Comparison of ENCODE assay signal across 20 mouse cellular contexts in genomic region chr4:46884132-46884531, GRCm38 (mm10).
DNase-seq lines count a peak whose midpoint lies in the region; ATAC-seq and TF ChIP-seq lines count a peak whose summit lies in the region.
"Had no signal": no experiment of that assay in that cellular context is flagged by ENCODE, and none has a peak within 500 bp of the region (broad histone marks: within the 10 kb centered on the region; RNA-seq: fewer than 3 reads in every experiment).

No protein-coding gene starts in this region.

- no peak for ATAC-seq in midbrain, embryonic 14.5 days (ENCODE audit: low FRiP score, low TSS enrichment)
- ATAC-seq in midbrain, postnatal 0 days (ENCODE audit: low FRiP score), result peak; percentile 21; the same call in 1 of the 2 replicates
- ATAC-seq: forebrain, embryonic 15.5 days had no signal

- no peak for TF ChIP-seq POLR2A in heart, adult 2 months (IDR thresholded peaks at IDR 0.05; ENCODE audit: insufficient read depth, low read depth, low read length)

- WGBS in heart, adult 2 months, result 62% methylated on average over 7 of the region's 7 CpGs
- WGBS in midbrain, embryonic 14.5 days, result 41% methylated on average over 7 of the region's 7 CpGs
- 82% methylated on average over 7 of the region's 7 CpGs for WGBS in midbrain, embryonic 10.5 days
- WGBS in midbrain, postnatal 0 days, result 43% methylated on average over 7 of the region's 7 CpGs

- no peak overlapping the region for H3K9ac ChIP-seq in heart, adult 2 months (ENCODE audit: low read depth, low read length)
- no peak overlapping the region for H3K9ac ChIP-seq in midbrain, embryonic 14.5 days (replicated peaks; ENCODE audit: low read length)
- H3K9ac ChIP-seq in midbrain, postnatal 0 days (replicated peaks; ENCODE audit: low read length, poor library complexity, severe bottlenecking), result no peak overlapping the region
- H3K9ac ChIP-seq: forebrain, embryonic 15.5 days; heart, embryonic 15.5 days; kidney, embryonic 15.5 days; neural tube, embryonic 12.5 days had no signal

- H3K36me3 ChIP-seq in heart, adult 2 months (ENCODE audit: control insufficient read depth, insufficient read depth, low read length), result no peaks in the 10 kb centered on the region
- no peaks in the 10 kb centered on the region for H3K36me3 ChIP-seq in midbrain, embryonic 14.5 days (ENCODE audit: control insufficient read depth, insufficient read depth, low read length)
- no peaks in the 10 kb centered on the region for H3K36me3 ChIP-seq in midbrain, embryonic 10.5 days
- no peaks in the 10 kb centered on the region for H3K36me3 ChIP-seq in midbrain, postnatal 0 days (ENCODE audit: insufficient read depth, low read length)
- H3K36me3 ChIP-seq: forebrain, embryonic 15.5 days; heart, embryonic 15.5 days; kidney, embryonic 15.5 days; limb, embryonic 10.5 days; neural tube, embryonic 12.5 days had no signal

- no peak overlapping the region for H3K27ac ChIP-seq in heart, adult 2 months
- H3K27ac ChIP-seq in midbrain, embryonic 14.5 days (replicated peaks; ENCODE audit: low read depth, low read length), result peak overlapping the region; percentile 6; the same call in 1 of the 2 replicates
- no peak overlapping the region for H3K27ac ChIP-seq in midbrain, embryonic 10.5 days (replicated peaks)
- peak overlapping the region; percentile 38 for H3K27ac ChIP-seq in midbrain, postnatal 0 days (ENCODE audit: low read depth, low read length)
- H3K27ac ChIP-seq: forebrain, embryonic 15.5 days; heart, embryonic 15.5 days; kidney, embryonic 15.5 days; limb, embryonic 10.5 days; macrophage; neural tube, embryonic 12.5 days had no signal

- intact Hi-C loops in heart, postnatal 10 days (cut with DNase I), result no loop called here
- intact Hi-C loops in heart, adult 2 months (cut with DNase I), result no loop called here

- no peaks in the 10 kb centered on the region for H3K79me2 ChIP-seq in heart, adult 2 months (replicated peaks; ENCODE audit: control insufficient read depth, insufficient read depth, low read length)

- H3K9me3 ChIP-seq in midbrain, embryonic 14.5 days (ENCODE audit: control insufficient read depth, low read length), result no peaks in the 10 kb centered on the region
- H3K9me3 ChIP-seq in midbrain, embryonic 10.5 days (replicated peaks), result no peaks in the 10 kb centered on the region
- H3K9me3 ChIP-seq in midbrain, postnatal 0 days (ENCODE audit: low read length), result no peaks in the 10 kb centered on the region
- H3K9me3 ChIP-seq: forebrain, embryonic 15.5 days; heart, embryonic 15.5 days; kidney, embryonic 15.5 days; limb, embryonic 10.5 days; neural tube, embryonic 12.5 days had no signal

- no peak for TF ChIP-seq EP300 in heart, adult 2 months (IDR thresholded peaks at IDR 0.05; ENCODE audit: insufficient read depth, low read depth, low read length)

- no peak for TF ChIP-seq CTCF in heart, adult 2 months (IDR thresholded peaks at IDR 0.05)
- TF ChIP-seq CTCF in midbrain, postnatal 0 days (IDR thresholded peaks at IDR 0.05), result no peak

- H3K4me1 ChIP-seq in heart, adult 2 months (ENCODE audit: control insufficient read depth, insufficient read depth, low read length), result no peaks in the 10 kb centered on the region
- peaks cover 6% of the 10 kb centered on the region; the same call in 1 of the 2 replicates for H3K4me1 ChIP-seq in midbrain, embryonic 14.5 days (ENCODE audit: control insufficient read depth, insufficient read depth, low read length)
- peaks cover 29% of the 10 kb centered on the region for H3K4me1 ChIP-seq in midbrain, embryonic 10.5 days
- H3K4me1 ChIP-seq in midbrain, postnatal 0 days (ENCODE audit: insufficient read depth, low read length), result peaks cover 11% of the 10 kb centered on the region; the same call in 1 of the 2 replicates

- H3K4me3 ChIP-seq in heart, adult 2 months, result no peak overlapping the region
- H3K4me3 ChIP-seq in midbrain, embryonic 14.5 days (replicated peaks; ENCODE audit: low read depth, low read length), result no peak overlapping the region
- no peak overlapping the region for H3K4me3 ChIP-seq in midbrain, embryonic 10.5 days
- H3K4me3 ChIP-seq in midbrain, postnatal 0 days (ENCODE audit: low read depth, low read length), result no peak overlapping the region
- H3K4me3 ChIP-seq: forebrain, embryonic 15.5 days; heart, embryonic 15.5 days; kidney, embryonic 15.5 days; limb, embryonic 10.5 days; neural tube, embryonic 12.5 days had no signal

- H3K27me3 ChIP-seq in heart, adult 2 months (ENCODE audit: control insufficient read depth, insufficient read depth, low read length), result peaks cover 2% of the 10 kb centered on the region; the same call in 1 of the 2 replicates
- H3K27me3 ChIP-seq in midbrain, embryonic 14.5 days (ENCODE audit: control insufficient read depth, insufficient read depth, low read length), result no peaks in the 10 kb centered on the region
- H3K27me3 ChIP-seq in midbrain, embryonic 10.5 days (ENCODE audit: low read depth, poor library complexity, severe bottlenecking), result peaks cover 6% of the 10 kb centered on the region; the same call in 1 of the 2 replicates
- H3K27me3 ChIP-seq in midbrain, postnatal 0 days (ENCODE audit: insufficient read depth, low read length), result no peaks in the 10 kb centered on the region
- H3K27me3 ChIP-seq: forebrain, embryonic 15.5 days; neural tube, embryonic 12.5 days had no signal

- H3K4me2 ChIP-seq in midbrain, embryonic 14.5 days (ENCODE audit: low read length), result no peak overlapping the region
- 0 out of 2 replicates have a peak overlapping the region, but pooled peaks have one; percentile 4 for H3K4me2 ChIP-seq in midbrain, postnatal 0 days (ENCODE audit: low read depth, low read length, poor library complexity, severe bottlenecking)
- H3K4me2 ChIP-seq: forebrain, embryonic 15.5 days; kidney, embryonic 15.5 days; liver, embryonic 11.5 days; neural tube, embryonic 12.5 days had no signal

- peak; percentile 15 to 17 for DNase-seq in heart, postnatal 10 days
- DNase-seq in heart, adult 2 months, result no peak
- DNase-seq in kidney, postnatal 10 days, result peak; percentile 11
- DNase-seq in kidney, postnatal 25 days, result no peak
- DNase-seq in midbrain, embryonic 14.5 days, result peak; percentile 51
- DNase-seq in midbrain, embryonic 10.5 days (ENCODE audit: low spot score), result no peak
- DNase-seq in midbrain, postnatal 0 days (ENCODE audit: low spot score), result peak; percentile 79
- DNase-seq in MN1 (ENCODE audit: low spot score), result no peak
- DNase-seq: adrenal gland, postnatal 25 days; layer of hippocampus, adult 9-11 months; lung, adult 2 months; right cerebral cortex, postnatal 4 days; thymus, postnatal 4 days had no signal

Comparison
In these comparisons a context has a peak if more than half of its experiments do, and no peak if none do; other contexts are left out.
1. DNase-seq: peak in heart, postnatal 10 days (2 of 2), kidney, postnatal 10 days (single experiment), midbrain, embryonic 14.5 days (single experiment) and midbrain, postnatal 0 days (single experiment); none in heart, adult 2 months (0 of 2), kidney, postnatal 25 days (0 of 2), midbrain, embryonic 10.5 days (single experiment) and MN1 (single experiment).
2. H3K27ac ChIP-seq: peak in midbrain, embryonic 14.5 days (single experiment) and midbrain, postnatal 0 days (single experiment); none in heart, adult 2 months (single experiment) and midbrain, embryonic 10.5 days (single experiment).